Mouse (Mus musculus): ENCODE data around the gene Capn12.

Gene Capn12

DNA sequence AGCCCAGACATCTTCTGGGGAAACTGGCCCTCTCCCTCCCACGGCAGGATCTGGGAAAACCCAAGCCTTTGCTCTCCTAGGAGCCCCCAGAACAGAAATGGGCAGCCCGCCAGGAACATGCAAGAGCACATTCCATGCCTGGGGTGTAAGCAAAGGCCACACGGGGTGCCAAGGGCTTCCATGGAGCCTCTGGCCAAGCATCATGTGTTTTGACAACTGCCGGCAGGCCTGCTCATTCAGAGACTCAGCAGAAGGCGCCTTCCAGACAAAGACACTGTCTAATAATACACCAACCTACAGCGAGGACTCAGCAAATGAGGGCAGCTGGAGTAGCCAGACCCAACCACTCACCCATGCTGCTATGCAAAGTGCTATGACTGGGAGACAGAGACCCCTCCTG is 38.6 kb downstream of the Capn12 start:
- DNase-seq (ENCODE audit: low spot score in 2 of 2), result peak in 1 of 2 experiments; percentile 51

DNA sequence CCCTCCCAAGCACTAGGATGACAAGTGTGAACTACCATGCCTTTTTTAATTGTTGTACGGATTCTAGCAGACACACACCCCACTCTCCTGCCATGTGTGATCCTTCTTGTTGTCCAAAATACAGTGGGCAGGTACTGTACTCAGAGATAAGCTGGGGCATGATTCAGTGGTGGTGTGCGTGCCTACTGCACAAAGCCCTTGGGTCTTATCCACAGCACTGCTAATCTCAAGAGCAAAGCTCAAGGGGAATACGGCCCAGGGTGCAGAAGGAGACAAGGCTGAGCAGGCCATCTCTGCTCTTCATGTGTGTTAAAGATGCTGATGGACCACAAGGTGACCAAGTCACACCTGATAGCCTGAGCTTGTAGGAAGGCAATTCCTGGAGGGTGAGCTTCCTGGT is 40.0 kb downstream of the Capn12 start:
- DNase-seq (ENCODE audit: low spot score in 2 of 2), result no peak

DNA sequence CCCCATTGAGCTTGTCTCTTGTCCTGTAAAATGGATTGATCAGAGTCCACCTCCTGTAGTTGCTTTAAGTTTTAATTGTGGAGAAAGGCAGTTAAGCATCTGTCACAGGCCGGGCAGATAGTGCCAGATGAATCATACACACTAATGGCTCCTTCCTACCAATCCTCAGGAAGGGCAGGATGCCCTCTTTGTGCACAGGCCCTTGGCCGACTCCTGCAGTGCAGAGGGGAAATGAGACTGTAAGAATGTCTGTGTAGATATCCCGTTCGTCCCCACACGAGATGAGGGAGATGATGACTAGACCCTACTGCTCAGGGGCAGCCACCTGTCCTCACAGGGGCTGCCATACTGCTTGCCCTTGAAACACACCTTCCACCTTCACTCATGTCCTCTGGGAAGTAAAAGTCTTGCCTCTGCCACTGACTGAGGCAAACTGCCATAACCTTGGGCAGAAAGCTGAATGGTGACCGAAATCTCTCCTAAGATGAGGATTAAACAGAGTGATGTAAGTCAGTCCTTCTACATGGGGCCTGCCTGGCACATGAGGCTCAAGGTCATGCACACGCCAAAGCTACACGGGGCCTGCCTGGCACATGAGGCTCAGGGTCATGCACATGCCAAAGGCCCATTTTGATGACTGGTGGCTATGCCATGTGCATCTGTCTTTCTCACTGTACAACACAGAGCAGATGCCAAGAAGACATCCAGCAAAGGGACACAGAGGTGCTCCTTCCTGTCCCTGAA is 40.7 kb downstream of the Capn12 start:
- DNase-seq (ENCODE audit: low spot score in 2 of 2), result no peak

DNA sequence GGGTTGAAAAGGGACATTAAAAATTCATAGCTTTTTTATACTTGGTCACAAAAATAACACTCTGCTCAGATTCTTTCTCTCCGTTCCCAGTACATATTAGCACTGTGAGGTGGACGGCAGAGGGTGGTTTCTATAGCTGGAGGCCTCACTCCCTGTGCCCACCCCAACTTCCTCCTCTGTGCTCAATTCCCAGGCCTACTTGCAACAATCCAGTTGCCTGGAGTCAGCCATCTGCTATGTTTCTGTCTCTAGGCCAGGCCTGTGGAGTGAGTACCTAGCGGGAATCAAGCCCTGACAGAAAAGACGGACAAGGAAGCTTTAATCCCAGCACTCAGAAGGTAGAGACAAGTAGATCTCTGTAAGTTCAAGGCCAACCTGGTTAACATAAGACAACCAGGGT is 41.4 kb downstream of the Capn12 start:
- no peak for DNase-seq (ENCODE audit: low spot score in 2 of 2)

DNA sequence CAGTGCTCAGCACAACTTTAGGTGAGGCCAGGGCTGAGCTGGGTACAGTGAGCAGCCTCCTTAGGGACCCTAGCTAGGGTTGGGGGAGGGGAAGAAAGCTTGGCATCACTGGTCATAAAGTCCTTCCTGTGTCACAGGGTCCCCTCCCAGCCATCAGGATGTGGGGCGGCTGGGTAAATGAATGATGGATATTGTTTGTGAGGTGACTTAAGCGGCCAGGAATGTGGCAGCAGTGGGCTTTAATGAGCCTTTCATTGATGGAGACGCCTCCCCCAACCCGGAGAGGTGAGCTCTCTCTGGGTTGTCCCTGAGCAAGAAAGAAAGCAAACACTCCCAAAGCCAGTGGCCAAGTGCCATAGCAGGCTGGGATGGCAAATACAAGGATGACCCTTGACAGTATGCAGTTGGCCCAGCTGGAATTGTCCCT is 42.7 kb downstream of the Capn12 start:
- DNase-seq (ENCODE audit: low spot score in 2 of 2), result no peak

DNA sequence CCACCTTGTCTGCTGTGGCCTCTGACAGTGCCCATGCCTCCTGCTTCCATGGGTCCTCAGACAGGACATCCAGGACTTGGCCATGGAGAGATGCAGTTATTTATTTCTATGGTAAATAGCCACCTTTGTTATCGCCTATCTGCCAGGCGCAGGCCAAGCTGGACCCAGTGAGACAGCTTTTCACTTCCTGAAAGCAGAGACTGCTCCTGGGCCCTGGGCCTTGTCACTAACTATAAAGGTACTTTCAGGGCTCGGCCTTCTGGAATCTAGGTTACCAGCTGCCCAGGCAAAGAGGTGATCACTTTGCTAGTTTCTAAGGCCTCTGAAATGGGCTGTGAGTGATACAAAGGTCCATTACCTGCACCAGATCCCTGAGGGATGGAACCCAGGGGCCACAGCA is 43.6 kb downstream of the Capn12 start:
- DNase-seq (ENCODE audit: low spot score in 2 of 2), result no peak

DNA sequence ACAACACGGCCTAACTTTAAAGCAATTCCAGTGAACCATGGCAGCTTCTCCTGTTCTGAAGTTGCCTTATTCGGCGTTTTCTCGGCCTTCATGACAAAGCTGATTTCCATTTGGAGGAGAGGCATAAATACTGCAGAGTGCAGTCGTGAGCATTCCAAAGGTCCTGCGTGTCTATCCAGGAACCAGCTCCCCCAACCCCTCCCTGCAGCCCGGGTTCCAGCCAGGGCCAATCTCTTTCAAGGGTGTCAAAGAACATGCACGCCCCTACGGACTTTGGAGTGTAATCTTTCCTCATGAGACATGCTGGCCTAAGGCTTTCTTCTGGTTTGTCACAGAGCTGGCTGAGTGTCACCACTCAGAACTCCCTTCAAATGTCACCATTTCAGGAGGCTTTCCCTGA is 44.1 kb downstream of the Capn12 start:
- DNase-seq (ENCODE audit: low spot score in 2 of 2), result no peak

DNA sequence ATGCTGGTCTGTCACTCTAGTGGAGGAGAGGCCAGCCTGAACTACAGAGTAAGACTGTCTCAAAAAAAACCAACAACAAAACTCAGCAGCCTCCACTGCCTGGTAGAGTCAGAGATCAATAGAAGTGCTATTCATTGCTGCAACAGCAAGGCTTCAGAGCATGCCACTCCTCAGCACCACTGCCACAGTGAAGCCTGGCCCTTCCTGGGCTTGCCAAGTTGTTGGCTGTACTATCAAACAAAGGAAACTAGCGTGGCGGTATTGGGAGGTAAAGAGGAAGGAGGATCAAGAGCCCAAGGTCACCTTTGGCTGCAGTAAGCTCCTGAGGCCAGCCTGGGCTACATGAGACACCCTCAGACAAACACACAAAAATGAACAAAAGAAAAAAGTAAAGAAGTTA is 45.0 kb downstream of the Capn12 start:
- DNase-seq (ENCODE audit: low spot score in 2 of 2), result no peak

DNA sequence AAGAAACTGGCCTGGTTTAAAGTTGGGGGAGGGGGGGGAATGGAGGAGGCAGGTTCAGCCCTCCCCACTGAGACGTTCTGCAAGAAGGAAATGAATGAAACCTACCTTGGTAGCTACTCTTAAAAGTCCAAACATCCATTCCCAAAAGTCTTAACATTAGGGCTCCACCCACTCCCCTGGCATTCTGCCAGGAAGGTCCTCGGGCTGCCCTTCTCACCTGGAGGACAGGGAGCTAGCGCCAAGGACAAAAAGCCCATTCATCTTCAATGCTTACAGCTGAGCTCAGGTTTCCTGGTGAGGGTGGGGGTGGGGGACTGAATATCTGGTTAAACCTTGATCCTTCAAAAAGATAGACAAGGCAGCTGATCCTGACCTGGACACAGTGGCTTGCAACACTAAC is 48.2 kb downstream of the Capn12 start:
- DNase-seq (ENCODE audit: low spot score in 2 of 2), result no peak

DNA sequence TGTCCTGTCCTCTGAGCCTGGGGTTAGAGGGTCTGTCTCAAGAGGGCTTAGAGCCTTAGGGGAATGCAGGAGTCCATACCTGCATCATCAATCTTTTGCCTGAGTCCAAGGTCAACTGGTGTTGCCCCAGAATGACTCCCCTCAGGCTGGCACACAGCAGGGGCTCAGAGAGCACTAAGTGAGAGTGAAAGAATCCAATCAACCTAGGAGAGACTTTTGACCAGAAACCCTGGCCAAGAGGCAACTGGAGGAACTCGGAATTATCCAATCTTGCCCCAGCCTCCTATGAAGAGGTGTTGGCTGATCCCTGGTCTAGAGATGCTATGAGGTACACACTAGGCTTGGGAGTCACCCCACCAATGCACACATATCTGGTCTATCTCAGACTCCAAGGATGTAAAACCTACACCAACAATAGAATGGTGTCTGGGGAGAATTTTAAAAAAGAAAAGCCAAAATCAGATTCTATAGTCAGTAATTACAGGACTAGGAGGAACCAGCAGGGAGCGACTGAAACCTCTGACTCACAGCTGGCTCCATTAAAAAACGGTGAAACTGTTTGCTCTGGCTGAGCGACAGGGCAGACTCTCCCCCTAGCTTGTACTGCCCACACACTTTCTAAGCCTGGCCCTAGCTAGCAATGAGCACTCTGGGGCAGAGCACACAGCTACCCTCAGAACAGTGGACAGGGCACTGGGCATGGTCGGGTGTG is 49.3 kb downstream of the Capn12 start:
- no peak for DNase-seq (ENCODE audit: low spot score in 2 of 2)

DNA sequence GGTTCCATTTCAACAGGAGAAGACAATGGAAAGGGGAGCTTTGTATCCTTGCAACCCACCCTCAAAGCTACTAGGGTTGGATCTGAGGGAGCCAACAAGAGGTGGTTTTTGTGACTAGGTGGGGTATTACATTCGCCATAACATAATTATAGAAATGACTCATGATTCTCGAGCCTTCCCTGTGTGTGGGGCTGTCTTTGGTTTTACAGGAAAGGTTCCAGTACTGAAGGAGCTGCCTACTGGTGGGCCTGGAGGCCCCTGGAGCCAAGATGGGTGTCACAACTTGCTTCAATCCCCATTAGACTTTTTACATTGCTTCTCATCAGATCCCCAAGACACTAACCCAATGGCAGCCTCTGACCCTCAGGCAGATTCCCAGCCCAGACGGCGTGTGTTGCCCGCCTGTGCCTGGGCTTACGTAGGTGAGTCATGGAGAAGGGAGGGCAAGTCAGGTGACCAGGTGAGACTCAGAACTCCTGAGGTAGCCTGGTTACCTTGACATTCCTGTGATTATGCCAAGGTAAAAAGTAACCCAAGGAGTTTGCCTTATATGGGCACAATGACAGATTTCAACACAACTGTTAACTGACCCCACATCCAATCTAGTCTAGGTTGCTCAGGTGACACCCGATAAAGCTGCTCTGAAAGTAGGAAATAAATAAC is 49.9 kb downstream of the Capn12 start:
- DNase-seq (ENCODE audit: low spot score in 2 of 2), result no peak

DNA sequence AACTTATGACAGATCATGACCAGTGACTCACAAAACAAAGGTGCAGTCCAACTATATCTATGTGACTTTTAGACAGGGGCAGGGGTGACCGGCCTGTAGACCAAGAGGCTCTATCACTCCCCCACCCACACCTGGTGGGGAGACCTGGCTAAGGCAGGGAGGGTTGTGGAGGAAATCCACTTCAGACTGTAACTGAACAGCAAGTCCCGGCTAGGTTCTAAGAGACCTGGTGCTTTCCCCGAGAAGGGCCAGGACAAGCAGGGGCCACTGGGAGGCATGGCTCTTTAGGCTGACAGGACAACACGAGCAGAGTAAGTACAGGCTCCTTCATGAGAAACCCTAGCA is 50.4 kb downstream of the Capn12 start:
- no peak for DNase-seq (ENCODE audit: low spot score in 2 of 2)

DNA sequence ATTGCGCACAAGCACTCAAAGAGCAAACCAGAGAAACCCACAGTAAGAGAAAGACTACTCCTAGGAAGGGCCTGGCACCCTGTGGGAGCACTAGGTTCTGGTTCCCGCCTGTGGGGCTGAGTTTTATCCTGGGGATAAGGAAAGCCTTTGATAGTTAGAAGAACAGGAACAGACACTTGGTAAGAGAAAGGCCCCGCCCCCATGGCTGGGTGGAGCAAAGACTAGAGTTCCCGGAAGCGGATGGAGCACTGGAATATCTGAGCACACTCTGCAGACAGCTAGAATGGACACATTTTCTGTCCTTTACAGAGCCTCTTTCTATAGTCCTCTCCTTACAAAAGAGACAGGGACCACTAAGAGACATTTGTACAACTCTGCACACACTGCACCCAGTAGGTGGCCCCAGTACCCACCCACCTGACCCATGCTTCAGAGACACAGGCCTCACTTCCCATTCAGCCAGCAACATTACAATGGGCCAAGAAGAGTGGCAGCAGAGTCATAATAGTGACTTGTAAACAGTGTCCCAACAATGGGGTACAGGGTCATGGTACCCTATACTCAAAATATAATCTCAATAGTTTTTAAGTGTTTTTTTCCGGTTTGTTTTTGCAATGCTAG is 51.3 kb downstream of the Capn12 start:
- no peak for DNase-seq (ENCODE audit: low spot score in 2 of 2)

DNA sequence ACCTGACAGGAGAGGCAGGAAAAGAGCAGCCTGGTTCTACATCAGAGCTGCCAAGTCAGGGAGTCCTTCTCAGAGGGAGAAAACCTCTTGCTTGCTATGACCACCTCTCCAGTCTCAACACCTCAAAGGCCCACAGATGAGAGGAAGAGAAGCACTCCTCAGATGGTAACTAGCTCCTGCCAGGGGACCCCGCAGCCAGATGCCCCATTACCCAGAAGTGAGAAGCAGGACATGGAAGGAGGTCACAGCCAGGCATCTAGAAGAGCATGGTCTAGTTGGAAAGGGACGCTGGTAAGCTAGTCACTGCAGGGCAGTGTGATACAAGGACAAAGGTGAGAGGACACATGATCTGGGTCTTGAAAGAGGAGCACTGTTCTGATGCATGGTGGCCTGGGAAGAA is 52.6 kb downstream of the Capn12 start:
- DNase-seq (ENCODE audit: low spot score in 2 of 2), result no peak

DNA sequence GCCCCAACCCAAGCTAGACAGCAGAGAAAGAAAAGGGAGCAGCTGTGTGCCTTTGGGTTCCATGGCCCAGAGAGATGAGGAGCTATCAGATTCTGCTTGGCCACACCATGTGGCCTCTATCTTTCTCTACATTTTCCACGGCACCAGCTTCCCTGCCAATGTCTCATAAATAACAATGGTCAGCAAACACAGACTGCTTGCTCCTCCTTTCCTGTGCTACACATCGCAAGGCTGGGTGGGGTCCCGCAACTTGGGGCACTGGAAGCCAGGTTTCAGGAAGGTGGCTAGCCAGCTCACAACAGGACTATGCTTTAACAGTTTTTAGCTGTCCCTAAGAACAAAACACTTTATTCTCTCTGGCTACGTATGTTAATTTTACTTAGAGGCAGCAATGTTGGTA is 55.6 kb downstream of the Capn12 start:
- DNase-seq (ENCODE audit: low spot score in 2 of 2), result no peak

DNA sequence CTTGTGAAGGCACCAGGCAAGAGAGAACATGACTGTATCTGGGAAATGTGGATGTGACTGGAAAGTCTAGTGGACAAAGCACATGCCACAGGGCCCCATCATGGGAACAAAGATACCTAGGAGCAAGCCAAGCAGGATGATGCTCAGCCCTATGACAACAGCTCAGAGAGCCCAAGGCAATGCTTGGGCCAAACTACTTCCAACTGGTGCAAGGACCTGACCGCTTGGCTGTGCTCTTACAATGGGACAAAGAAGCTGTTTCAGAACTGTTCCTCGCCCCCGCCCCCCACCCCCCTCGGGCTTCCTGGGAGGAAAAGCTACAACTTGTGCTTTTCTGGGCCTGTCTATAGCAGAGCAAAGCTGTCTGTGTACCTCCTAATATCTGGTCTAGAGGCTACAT is 57.4 kb downstream of the Capn12 start:
- no peak for DNase-seq (ENCODE audit: low spot score in 2 of 2)

DNA sequence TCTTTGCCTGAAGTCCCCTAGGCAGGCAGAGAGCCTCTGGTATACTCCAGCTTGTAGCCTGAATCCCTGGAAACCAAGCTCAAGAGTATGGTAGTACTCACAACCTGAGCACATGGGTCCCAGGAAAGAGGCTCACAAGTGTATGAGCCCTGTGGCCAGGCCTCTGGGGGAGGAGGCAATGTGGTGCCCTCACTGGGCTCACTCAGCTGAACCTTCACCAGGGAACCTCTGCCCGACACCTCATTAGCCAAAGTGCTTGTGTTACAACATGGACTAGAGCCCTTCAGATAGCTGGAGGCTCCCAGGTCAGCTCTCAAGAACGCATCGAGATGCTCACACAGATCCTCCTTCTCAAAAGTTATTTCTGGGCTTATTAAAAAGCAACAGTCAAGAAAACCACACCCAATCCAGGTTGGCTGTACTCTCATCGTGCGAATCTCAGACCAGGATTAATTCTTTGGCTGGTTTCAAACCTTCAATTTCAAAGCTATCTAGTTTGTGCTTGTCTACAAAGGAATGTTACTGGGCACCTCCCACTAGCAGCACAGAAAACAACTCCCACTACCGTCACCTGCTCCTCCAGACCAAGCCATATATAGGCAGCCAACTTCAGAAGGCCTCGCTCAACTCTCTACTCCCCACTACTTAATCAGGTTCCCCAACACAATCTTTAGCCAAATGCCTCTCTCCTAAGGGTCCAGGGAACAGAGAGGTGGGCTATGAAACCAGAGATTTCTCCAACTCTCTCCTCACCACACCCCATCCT is 58.4 kb downstream of the Capn12 start:
- no peak for DNase-seq (ENCODE audit: low spot score in 2 of 2)

DNA sequence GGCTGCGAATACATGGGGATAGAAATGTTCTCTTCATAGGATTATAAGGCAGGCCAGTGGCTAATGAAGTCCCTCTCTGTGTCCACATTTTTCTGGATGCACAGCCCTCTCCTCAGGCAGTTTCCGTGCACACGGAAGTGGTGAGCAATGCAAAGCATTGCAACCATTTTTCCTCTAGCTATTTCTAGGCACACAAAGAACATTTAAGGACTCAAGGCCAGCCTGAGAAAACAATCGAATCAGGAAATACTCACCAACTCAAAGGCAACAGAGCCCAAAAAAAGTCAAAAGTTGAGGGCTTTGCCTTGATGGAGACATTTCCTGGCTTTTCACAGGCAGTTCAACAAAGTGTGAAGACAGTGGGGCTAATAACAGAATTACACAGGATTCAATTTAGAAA is 59.9 kb downstream of the Capn12 start:
- no peak for DNase-seq (ENCODE audit: low spot score in 2 of 2)

DNA sequence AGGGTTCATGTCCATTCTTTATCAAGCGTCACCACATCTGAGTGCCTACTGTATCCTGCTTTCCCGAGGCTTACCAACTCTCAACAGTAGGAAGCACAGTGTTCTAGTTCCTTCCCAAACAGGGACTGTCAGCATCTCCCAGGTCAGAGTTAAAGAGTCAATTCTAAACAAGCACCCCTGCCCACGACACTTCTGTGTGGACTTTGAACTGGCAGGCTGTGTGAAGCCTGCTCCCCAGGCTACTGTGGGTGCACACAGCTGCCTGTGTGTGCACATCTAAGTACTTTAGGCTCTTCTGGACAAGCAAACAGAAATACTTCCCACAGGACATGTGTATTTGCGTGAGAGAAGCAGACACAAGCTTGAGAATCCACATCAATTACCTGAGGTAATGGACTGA is 60.3 kb downstream of the Capn12 start:
- no peak for DNase-seq (ENCODE audit: low spot score in 2 of 2)
